Mouse (Mus musculus) cortical plate, adult 2 months (tissue): ENCODE measurements around the gene Sele. TPM values are rescaled to one million over a fixed set of nuclear protein-coding genes. Genes with fewer than 3 reads are reported as not detected.

Experiments used
- H3K27ac ChIP-seq: fragments of 200-500 bp; 2 replicates; pipeline ENCODE4 v1.5.1; 2012; ENCODE audit warnings: low read length, control low read depth, inconsistent platforms; ENCODE audit not compliant: insufficient read depth
- H3K4me1 ChIP-seq: fragments of 200-500 bp; 2 replicates; pipeline ENCODE4 v1.6.1; 2011; ENCODE audit warnings: low read length; ENCODE audit not compliant: control insufficient read depth, insufficient read depth
- H3K4me3 ChIP-seq: fragments of 200-500 bp; 2 replicates; pipeline ENCODE4 v1.5.1; 2011; ENCODE audit warnings: mild to moderate bottlenecking, low read length, control low read depth; ENCODE audit not compliant: insufficient read depth
- CTCF ChIP-seq: fragments of 200-500 bp; IDR thresholded peaks from 2 replicates; pipeline ENCODE4 v1.5.1; 2011; ENCODE audit warnings: mild to moderate bottlenecking, control low read depth, low read length; ENCODE audit not compliant: insufficient read depth; ENCODE audit errors: extremely low read depth
- POLR2A ChIP-seq: fragments of 200-500 bp; IDR thresholded peaks from 2 replicates; pipeline ENCODE4 v1.6.1; 2011; ENCODE audit warnings: mild to moderate bottlenecking, low read length, control low read depth; ENCODE audit not compliant: insufficient read depth; ENCODE audit errors: extremely low read depth
- polyA plus RNA-seq: library from polyadenylated mRNA; depleted of rRNA; stranded (reverse); fragments of >200 nt; gene quantifications from 2 replicates; pipeline ENCODE4 v1.2.3, GENCODE M21; 2012

Sele gene
- polyA plus RNA-seq, 1 experiment, result not detected

DNA sequence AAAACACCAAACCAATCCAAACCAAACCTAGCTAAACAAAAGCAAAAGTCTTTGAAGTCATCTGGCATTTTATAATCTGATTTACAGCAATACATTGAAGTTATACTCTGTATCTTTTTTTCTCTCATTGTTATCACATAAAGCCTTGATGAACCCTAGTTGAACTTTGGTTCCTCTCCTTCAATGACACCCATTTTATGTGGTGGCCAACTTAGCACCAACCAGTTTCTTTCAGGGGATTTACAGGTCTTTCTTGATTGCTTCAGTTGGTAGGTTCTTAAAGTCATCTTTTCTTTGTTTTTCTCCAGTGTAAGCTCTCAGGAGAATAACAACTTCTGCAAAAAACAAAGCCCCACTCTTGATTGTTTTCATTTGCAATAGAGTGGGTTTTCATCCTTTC lies 21.2 kb downstream of the Sele start:
- H3K4me3 ChIP-seq, result no peak overlapping the region
- H3K4me1 ChIP-seq, result no peaks in the 10 kb centered on the region
- H3K27ac ChIP-seq, result no peak overlapping the region
- TF ChIP-seq POLR2A (no peak), CTCF (no peak)

DNA sequence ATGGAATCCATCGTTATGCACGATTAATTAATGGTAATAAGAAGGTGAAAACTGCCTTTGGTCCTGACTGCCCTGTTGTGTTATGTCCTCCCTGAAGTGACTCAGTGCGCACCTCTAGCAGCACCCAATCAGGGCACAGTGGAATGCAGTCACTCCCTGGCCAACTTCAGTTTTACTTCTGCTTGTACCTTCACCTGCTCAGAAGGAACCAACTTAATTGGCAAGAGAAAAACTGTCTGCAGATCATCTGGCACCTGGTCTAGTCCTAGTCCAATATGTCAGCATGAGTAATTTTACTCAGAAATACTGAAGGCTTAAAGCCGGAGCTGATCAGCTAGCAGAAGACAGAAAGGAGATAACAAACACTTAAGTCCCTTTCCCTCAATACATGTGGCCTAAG lies 22.4 kb downstream of the Sele start:
- Histone ChIP-seq H3K27ac (no peak overlapping the region), H3K4me1 (no peaks in the 10 kb centered on the region), H3K4me3 (no peak overlapping the region)
- TF ChIP-seq CTCF (no peak), POLR2A (no peak)

DNA sequence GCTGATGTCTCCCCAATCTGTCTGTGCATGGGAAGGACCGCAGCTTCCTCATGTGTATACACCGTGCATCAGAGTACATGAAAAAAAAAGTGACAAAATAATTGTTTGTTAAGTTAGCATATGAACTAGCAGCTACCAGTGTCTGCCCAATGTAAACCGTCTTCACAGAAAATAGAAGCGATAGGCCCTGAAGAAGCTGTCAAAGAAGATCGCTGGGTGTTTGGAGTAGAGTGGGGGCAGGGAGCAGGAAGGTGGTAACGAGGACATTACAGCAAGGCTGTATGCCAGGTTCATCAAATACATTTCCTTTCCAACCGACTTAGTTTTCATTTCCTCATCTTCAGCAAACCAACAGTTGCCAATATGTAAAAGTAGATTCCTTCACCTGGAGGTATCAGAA lies 23.1 kb downstream of the Sele start:
- no peak overlapping the region for H3K27ac ChIP-seq
- H3K4me1 ChIP-seq, result no peaks in the 10 kb centered on the region
- TF ChIP-seq CTCF (no peak), POLR2A (no peak)
- H3K4me3 ChIP-seq, result no peak overlapping the region

DNA sequence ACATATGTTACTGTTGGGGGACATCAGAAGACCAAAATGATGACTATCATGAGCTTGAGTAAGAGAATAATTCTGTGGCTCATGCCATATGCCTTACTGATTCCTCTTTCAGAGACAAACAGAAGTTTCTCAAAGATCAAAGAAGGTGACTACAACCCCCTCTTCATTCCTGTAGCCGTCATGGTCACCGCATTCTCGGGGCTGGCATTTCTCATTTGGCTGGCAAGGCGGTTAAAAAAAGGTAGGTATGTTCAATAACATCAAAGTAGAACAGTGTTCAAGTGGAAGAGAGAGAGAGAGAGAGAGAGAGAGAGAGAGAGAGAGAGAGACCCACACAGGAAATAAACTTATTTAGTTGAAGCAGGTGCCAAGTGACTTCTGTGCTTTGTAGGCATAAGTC lies 24.0 kb downstream of the Sele start:
- Histone ChIP-seq H3K4me1 (no peaks in the 10 kb centered on the region), H3K4me3 (no peak overlapping the region), H3K27ac (no peak overlapping the region)
- no peak for TF ChIP-seq CTCF
- no peak for TF ChIP-seq POLR2A

DNA sequence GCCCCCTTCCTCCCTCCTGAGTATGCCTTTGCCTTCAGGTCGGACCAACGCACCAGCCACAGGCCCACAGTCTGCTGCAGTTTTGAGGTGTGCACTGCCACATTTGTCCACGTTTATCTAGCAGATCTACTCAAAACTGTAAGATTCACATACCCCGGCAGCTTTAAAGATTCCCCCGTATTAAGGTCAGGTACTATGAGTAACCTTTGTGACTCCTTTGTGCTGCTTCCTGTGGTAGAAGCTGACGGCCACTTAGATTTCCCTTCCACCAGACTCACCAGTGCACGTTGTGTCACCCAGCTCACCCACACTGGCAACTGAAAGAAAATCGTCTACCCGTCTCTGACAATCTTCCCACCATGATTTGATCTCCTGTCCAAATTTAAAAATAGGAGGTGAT lies 25.1 kb downstream of the Sele start:
- Histone ChIP-seq H3K4me3 (no peak overlapping the region), H3K27ac (no peak overlapping the region), H3K4me1 (no peaks in the 10 kb centered on the region)
- TF ChIP-seq POLR2A (no peak), CTCF (no peak)

DNA sequence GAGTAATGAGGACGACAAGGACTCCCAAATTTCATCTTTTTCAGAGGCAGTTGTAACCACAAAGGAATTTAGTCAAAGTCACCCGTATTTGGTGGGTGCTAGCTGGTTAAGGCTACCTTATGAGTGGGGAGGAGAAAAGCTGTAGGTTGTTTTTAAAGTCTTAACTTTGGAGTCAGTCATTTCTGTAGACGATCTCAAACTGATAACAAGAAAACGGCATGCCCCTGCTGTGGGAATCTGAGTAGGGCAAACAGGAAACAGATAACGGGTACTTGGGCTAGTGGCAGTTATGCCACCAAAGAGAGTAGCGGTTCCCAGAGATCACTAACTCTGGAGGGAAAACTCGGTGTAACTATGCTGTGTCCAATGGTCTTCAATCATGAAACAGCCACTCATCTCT lies 25.8 kb downstream of the Sele start:
- TF ChIP-seq CTCF (no peak), POLR2A (no peak)
- H3K27ac ChIP-seq, result no peak overlapping the region
- H3K4me1 ChIP-seq, result no peaks in the 10 kb centered on the region
- H3K4me3 ChIP-seq, result no peak overlapping the region

DNA sequence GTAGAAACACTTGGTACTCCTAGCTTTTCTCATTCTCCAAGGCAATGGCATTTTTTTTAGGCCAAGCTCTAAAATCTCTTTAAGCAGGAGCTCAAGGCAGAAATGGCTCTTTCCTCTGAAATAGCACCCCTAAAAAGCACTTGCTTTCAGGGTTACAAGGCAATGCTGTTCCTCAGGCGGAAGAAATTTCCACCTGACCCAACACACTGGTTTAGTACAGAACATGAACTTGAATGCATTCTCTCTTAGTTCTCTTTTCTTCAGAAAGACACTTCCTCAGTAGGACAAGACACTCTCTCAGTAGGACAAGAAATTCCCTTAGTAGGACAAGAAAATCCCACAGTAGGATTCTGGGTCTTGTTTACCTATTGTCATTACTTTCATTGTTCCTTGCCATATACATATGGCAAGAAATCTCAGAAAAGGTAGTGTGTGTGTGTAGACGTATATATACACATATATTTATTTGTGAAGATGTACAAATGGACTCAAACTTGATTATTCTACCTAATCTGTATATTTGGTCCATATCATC lies 26.6 kb downstream of the Sele start:
- no peak for TF ChIP-seq POLR2A
- no peak for TF ChIP-seq CTCF
- Histone ChIP-seq H3K4me1 (no peaks in the 10 kb centered on the region), H3K27ac (no peak overlapping the region), H3K4me3 (no peak overlapping the region)

DNA sequence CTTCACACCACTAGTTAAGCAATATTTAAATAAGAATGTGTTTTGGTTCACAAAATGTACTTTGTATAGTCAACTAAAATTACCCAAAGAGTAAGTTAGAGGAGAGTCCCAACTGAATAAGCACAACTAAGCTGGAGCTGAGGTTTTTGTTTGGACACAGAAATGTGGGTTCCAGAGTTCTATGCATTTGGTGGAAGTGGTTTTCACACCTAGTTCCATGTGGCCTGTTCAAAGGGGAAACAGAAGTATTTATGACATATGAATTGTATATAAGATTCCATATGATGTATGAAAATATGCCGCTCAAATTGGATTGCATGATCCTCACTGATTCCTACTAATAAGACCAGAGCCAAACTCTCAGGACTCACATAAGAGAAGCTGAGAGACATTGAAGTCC lies 27.4 kb downstream of the Sele start:
- TF ChIP-seq CTCF (no peak), POLR2A (no peak)
- no peak overlapping the region for H3K4me3 ChIP-seq
- H3K4me1 ChIP-seq, result no peaks in the 10 kb centered on the region
- no peak overlapping the region for H3K27ac ChIP-seq

DNA sequence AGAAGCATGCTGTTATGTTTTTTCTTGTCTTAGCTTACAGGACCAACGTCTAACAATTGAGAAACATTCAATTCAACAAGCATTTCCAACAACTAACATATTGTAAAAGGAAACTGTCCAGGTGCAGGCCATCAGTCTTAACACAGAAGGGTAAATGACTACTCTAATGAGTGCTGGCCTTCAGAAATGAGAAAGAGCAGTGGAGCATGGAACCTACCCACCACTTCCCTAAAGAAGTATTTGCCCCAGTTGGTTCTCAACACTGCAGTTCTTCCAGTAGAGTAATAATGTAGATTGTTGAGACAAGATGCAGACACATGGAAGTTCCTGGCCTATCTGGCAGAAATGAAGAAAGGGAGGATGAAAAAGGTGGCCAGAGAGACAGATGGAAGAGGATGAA lies 28.4 kb downstream of the Sele start:
- Histone ChIP-seq H3K4me3 (no peak overlapping the region), H3K27ac (no peak overlapping the region), H3K4me1 (no peaks in the 10 kb centered on the region)
- no peak for TF ChIP-seq POLR2A
- TF ChIP-seq CTCF, result no peak

DNA sequence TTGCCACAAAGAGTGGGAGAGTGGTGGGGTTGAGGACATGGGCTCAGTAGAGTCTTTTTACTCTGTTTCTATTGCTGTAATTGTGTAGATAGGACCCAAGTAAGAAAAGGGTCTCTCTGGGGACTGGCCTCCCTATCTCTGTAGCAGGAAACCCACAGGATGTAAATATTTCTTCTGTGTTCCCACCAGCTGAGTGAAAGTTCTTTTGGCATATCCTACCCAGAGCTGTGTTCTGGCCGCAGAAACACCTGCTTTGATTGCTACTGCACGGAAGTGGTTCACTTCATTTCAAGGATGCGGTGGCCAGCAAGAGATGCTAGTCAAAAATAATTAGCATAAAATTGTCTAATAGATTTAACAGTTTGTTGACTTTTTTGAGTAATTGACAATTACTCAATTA lies 29.0 kb downstream of the Sele start:
- TF ChIP-seq CTCF, result no peak
- TF ChIP-seq POLR2A, result no peak
- Histone ChIP-seq H3K4me3 (no peak overlapping the region), H3K27ac (no peak overlapping the region), H3K4me1 (no peaks in the 10 kb centered on the region)

DNA sequence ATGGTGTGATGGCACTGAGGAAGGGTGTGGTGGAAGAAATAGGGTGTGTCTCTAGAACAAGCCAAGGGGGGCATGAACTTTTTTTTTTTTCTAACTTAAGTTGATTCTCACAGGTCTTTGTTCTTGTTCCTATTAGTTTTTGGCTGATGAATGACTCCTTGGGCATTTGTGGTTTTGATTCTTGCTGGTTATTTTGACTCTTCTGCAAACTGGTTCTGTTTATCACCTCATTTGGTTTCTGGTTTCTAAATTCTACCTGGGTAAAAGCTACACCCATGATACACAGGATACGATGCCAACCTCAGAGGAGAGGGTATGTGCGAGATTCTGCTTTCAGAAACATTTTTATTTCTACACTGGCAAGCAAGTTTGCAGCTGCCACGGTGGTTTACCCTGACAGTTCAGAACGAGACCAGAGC lies 30.3 kb downstream of the Sele start:
- H3K4me1 ChIP-seq, result no peaks in the 10 kb centered on the region
- TF ChIP-seq CTCF (no peak), POLR2A (no peak)
- H3K4me3 ChIP-seq, result no peak overlapping the region
- H3K27ac ChIP-seq, result no peak overlapping the region
